Mouse (Mus musculus) neural tube, embryonic 10.5 days (tissue): ENCODE results near the gene Mfsd14b.
A peak's percentile ranks its signal among the peaks of the same experiment; 100 is the strongest.

ENCODE experiments used
- DNase-seq: peaks from one replicate; pipeline ENCODE4 v3.0.0-alpha.2; 2017; ENCODE audit warnings: low spot score; ENCODE audit errors: extremely low spot score

Mfsd14b gene

GRCm38 (mm10) chr13:65112459-65113110 is at the start of gene Mfsd14b:
Gene Mfsd14b (minus strand): TSS chr13:65112975.
- peak; percentile 86 for DNase-seq

GRCm38 (mm10) chr13:65149940-65150339 is 37.2 kb upstream of the Mfsd14b start, which contains the start of gene Olfr466:
Gene Olfr466 (plus strand): TSS chr13:65150240.
- no peak for DNase-seq

GRCm38 (mm10) chr13:65137789-65138188 is 25.0 kb upstream of the Mfsd14b start, which contains the start of gene Olfr465-ps1:
Gene Olfr465-ps1 (plus strand): TSS chr13:65138089.
- no peak for DNase-seq

- no peak for DNase-seq
Observed at GRCm38 (mm10) chr13:65127063-65127847, 14.5 kb upstream of the Mfsd14b start.

- no peak for DNase-seq
Observed at GRCm38 (mm10) chr13:65122111-65122510, 9.3 kb upstream of the Mfsd14b start.

- DNase-seq, result no peak
Observed at GRCm38 (mm10) chr13:65120984-65121383, 8.2 kb upstream of the Mfsd14b start.

- no peak for DNase-seq
Observed at GRCm38 (mm10) chr13:65113239-65113638, 464 bp upstream of the Mfsd14b start.

- DNase-seq, result no peak
Observed at GRCm38 (mm10) chr13:65111961-65112360, 814 bp downstream of the Mfsd14b start.

- no peak for DNase-seq
Observed at GRCm38 (mm10) chr13:65101232-65101631, 11.5 kb downstream of the Mfsd14b start.

GRCm38 (mm10) chr13:65100678-65101077 is 12.1 kb downstream of the Mfsd14b start:
- DNase-seq, result no peak

GRCm38 (mm10) chr13:65097018-65097417 is 15.8 kb downstream of the Mfsd14b start:
- DNase-seq, result no peak

- no peak for DNase-seq
Observed at GRCm38 (mm10) chr13:65095923-65096322, 16.9 kb downstream of the Mfsd14b start.

- no peak for DNase-seq
Observed at GRCm38 (mm10) chr13:65069969-65070368, 42.8 kb downstream of the Mfsd14b start.

GRCm38 (mm10) chr13:65052660-65053059 is 60.1 kb downstream of the Mfsd14b start, which contains the start of gene Prss47:
Gene Prss47 (minus strand): TSS chr13:65052760.
- no peak for DNase-seq

GRCm38 (mm10) chr13:65035057-65035456 is 77.7 kb downstream of the Mfsd14b start:
- DNase-seq, result no peak

GRCm38 (mm10) chr13:65032758-65033157 is 80.0 kb downstream of the Mfsd14b start, which contains the start of gene Spata31d1c:
Gene Spata31d1c (plus strand): TSS chr13:65033058.
- DNase-seq, result no peak
